Mouse (Mus musculus) lung, postnatal 0 days (tissue): ENCODE data around the gene Vac14.

Source experiments
- CTCF ChIP-seq: IDR thresholded peaks from 2 replicates; pipeline ENCODE4 v1.5.1; 2016; ENCODE audit warnings: antibody characterized with exemption, mild to moderate bottlenecking
- EP300 ChIP-seq: IDR thresholded peaks from 2 replicates; pipeline ENCODE4 v1.6.1; 2016; ENCODE audit warnings: antibody characterized with exemption, mild to moderate bottlenecking, control low read depth

- TF ChIP-seq CTCF (no peak), EP300 (no peak)
These were observed 104.1 kb downstream of the Vac14 start for GRCm38 (mm10) chr8:110722414-110723011.
